Mouse (Mus musculus): ENCODE measurements at regions not wholly inside any gene's neighbourhood (a gene's known extent, or its start where the extent isn't known, plus 50 kb on each side); places are given as distances from the start of the nearest gene placed in this dataset.

DNA sequence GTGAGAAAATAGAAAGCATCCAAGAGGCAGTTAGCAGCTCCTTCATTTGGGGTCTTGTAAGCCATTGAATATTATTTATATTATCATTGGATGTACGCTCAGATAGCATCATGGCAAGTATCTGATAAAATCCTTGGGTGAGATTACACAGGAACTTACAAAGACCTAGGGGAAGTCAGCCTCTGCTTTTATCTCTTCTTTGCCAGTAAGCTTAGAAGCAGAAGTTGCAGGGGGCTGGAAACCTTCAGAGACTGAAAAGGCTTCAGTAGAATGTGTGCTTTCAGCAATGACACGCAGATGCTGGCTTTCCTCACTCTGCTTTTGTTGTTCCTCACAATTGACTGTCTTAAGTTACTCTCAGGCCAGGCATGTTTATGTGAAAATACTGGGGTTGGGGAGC lies 150.3 kb upstream of the Tbl1x start:
- TF ChIP-seq GATA1 (IDR thresholded peaks at IDR 0.05; ENCODE audit: borderline replicate concordance, low read length) (no peak), FLI1 (IDR thresholded peaks at IDR 0.05; ENCODE audit: low read length) (no peak)
